Mouse (Mus musculus) stomach, postnatal 0 days (tissue): ENCODE data around the gene Kif28. TPM values are rescaled to one million over a fixed set of nuclear protein-coding genes. Genes with fewer than 3 reads are reported as not detected.

Experiments
- ATAC-seq: fragments of 200-750 bp; cut with Nextera tagmentation; 2 replicates; pipeline ENCODE4 v1.8.0; 2017; ENCODE audit not compliant: low FRiP score, low TSS enrichment
- DNase-seq: peaks from one replicate; pipeline ENCODE4 v3.0.0-alpha.2; 2016; ENCODE audit warnings: low spot score
- H3K27ac ChIP-seq: fragments of 300-500 bp; sonication (generic); replicated peaks from 2 replicates; pipeline ENCODE4 v1.5.1; 2014; ENCODE audit warnings: mild to moderate bottlenecking, control low read depth
- H3K27me3 ChIP-seq: fragments of 300-500 bp; sonication (generic); 2 replicates; pipeline ENCODE4 v1.6.1; 2014; ENCODE audit warnings: low read length; ENCODE audit not compliant: control insufficient read depth, insufficient read depth
- H3K36me3 ChIP-seq: fragments of 300-500 bp; sonication (generic); 2 replicates; pipeline ENCODE4 v1.6.1; 2014; ENCODE audit warnings: low read length, mixed read lengths; ENCODE audit not compliant: control insufficient read depth, insufficient read depth
- H3K4me1 ChIP-seq: fragments of 300-500 bp; sonication (generic); replicated peaks from 2 replicates; pipeline ENCODE4 v1.6.1; 2014; ENCODE audit warnings: antibody characterized with exemption; ENCODE audit not compliant: control insufficient read depth, insufficient read depth
- H3K4me2 ChIP-seq: fragments of 300-500 bp; sonication (generic); replicated peaks from 2 replicates; pipeline ENCODE4 v1.6.1; 2014; ENCODE audit warnings: low read depth, mild to moderate bottlenecking, control low read depth, moderate library complexity
- H3K4me3 ChIP-seq: fragments of 300-500 bp; sonication (generic); 2 replicates; pipeline ENCODE4 v1.5.1; 2014; ENCODE audit warnings: low read depth, low read length, control low read depth
- H3K9ac ChIP-seq: fragments of 300-500 bp; sonication (generic); 2 replicates; pipeline ENCODE4 v1.6.1; 2014; ENCODE audit warnings: mild to moderate bottlenecking, low read length, control low read depth, mixed read lengths
- H3K9me3 ChIP-seq: fragments of 300-500 bp; sonication (generic); 2 replicates; pipeline ENCODE4 v1.6.1; 2016; ENCODE audit warnings: low read length; ENCODE audit not compliant: control insufficient read depth
- CTCF ChIP-seq: IDR thresholded peaks from 2 replicates; pipeline ENCODE4 v1.5.1; 2016; ENCODE audit warnings: antibody characterized with exemption, low read depth, mild to moderate bottlenecking, moderate library complexity
- EP300 ChIP-seq: optimal IDR thresholded peaks from 2 replicates; pipeline ENCODE3; 2016; ENCODE audit warnings: antibody characterized with exemption
- WGBS: fragments of 180-500 bp; shearing (Covaris S2); extraction: QIAGEN DNeasy Blood & Tissue Kit; methylation state at CpG from one replicate; pipeline ENCODE4 v1.1.7; 2014; 5-methylcytosine and 5-hydroxymethylcytosine counted together
- polyA plus RNA-seq: library from polyadenylated mRNA; unstranded; fragments of >200 nt; fragmentation: Nextera tagmentation; extraction: Ambion mirVana; gene quantifications from 2 replicates; pipeline ENCODE4 v1.2.1, GENCODE M21; 2015

The Kif28 gene
- polyA plus RNA-seq = not detected in 2 replicates

GRCm38 (mm10) chr1:179745171-179745570, at the start of gene Kif28:
Kif28 (minus strand) TSS chr1:179745271.
- H3K4me3 ChIP-seq = no peak within 1 kb of the TSS
- TF ChIP-seq EP300 = no peak
- TF ChIP-seq CTCF = no peak
- no peak for DNase-seq
- no peak within 1 kb of the TSS for H3K4me2 ChIP-seq
- H3K9me3 ChIP-seq = no peaks in the 10 kb centered on the region
- no peak within 1 kb of the TSS for H3K9ac ChIP-seq
- H3K36me3 ChIP-seq = peaks cover 10% of the 10 kb centered on the region
- no peaks in the 10 kb centered on the region for H3K27me3 ChIP-seq
- no peak for ATAC-seq
- WGBS = 92% methylated on average over 9 of the region's 9 CpGs
- H3K4me1 ChIP-seq = no peaks in the 10 kb centered on the region
- no peak within 1 kb of the TSS for H3K27ac ChIP-seq

GRCm38 (mm10) chr1:179787281-179787680, 42.2 kb upstream of the Kif28 start:
- Histone ChIP-seq H3K4me3 (no peak overlapping the region), H3K9me3 (no peaks in the 10 kb centered on the region), H3K9ac (no peak overlapping the region), H3K4me2 (no peak overlapping the region), H3K27me3 (no peaks in the 10 kb centered on the region), H3K4me1 (no peaks in the 10 kb centered on the region), H3K36me3 (peaks cover 16% of the 10 kb centered on the region), H3K27ac (no peak overlapping the region)
- ATAC-seq = no peak
- WGBS = 77% methylated on average over 4 of the region's 4 CpGs
- TF ChIP-seq EP300 = no peak
- TF ChIP-seq CTCF = no peak
- no peak for DNase-seq

- Histone ChIP-seq H3K4me2 (no peak overlapping the region), H3K9ac (no peak overlapping the region), H3K36me3 (peaks cover 16% of the 10 kb centered on the region), H3K9me3 (no peaks in the 10 kb centered on the region), H3K27me3 (no peaks in the 10 kb centered on the region), H3K4me3 (no peak overlapping the region), H3K27ac (no peak overlapping the region), H3K4me1 (no peaks in the 10 kb centered on the region)
- ATAC-seq (no peak), DNase-seq (no peak)
- TF ChIP-seq EP300 (no peak), CTCF (no peak)
- 84% methylated on average over 5 of the region's 5 CpGs for WGBS
Measured at GRCm38 (mm10) chr1:179785502-179785901, 40.4 kb upstream of the Kif28 start.

GRCm38 (mm10) chr1:179784098-179784497, 39.0 kb upstream of the Kif28 start:
- H3K9me3 ChIP-seq = no peaks in the 10 kb centered on the region
- ATAC-seq = no peak
- H3K27me3 ChIP-seq = no peaks in the 10 kb centered on the region
- no peaks in the 10 kb centered on the region for H3K4me1 ChIP-seq
- no peak overlapping the region for H3K27ac ChIP-seq
- peaks cover 21% of the 10 kb centered on the region for H3K36me3 ChIP-seq
- WGBS = 85% methylated on average over 4 of the region's 4 CpGs
- no peak for TF ChIP-seq CTCF
- TF ChIP-seq EP300 = no peak
- H3K4me2 ChIP-seq = no peak overlapping the region
- DNase-seq = no peak
- no peak overlapping the region for H3K9ac ChIP-seq
- H3K4me3 ChIP-seq = no peak overlapping the region

GRCm38 (mm10) chr1:179776831-179777230, 31.8 kb upstream of the Kif28 start:
- ATAC-seq = no peak
- no peaks in the 10 kb centered on the region for H3K9me3 ChIP-seq
- H3K4me3 ChIP-seq = no peak overlapping the region
- no peaks in the 10 kb centered on the region for H3K27me3 ChIP-seq
- H3K36me3 ChIP-seq = peaks cover 29% of the 10 kb centered on the region
- no peak for DNase-seq
- 92% methylated on average over 8 of the region's 8 CpGs for WGBS
- H3K4me2 ChIP-seq = no peak overlapping the region
- TF ChIP-seq CTCF (no peak), EP300 (no peak)
- H3K9ac ChIP-seq = no peak overlapping the region
- no peaks in the 10 kb centered on the region for H3K4me1 ChIP-seq
- no peak overlapping the region for H3K27ac ChIP-seq

GRCm38 (mm10) chr1:179760553-179760952, 15.5 kb upstream of the Kif28 start:
- no peak overlapping the region for H3K4me3 ChIP-seq
- no peak overlapping the region for H3K9ac ChIP-seq
- H3K4me1 ChIP-seq = no peaks in the 10 kb centered on the region
- H3K4me2 ChIP-seq = no peak overlapping the region
- no peak for TF ChIP-seq CTCF
- TF ChIP-seq EP300 = no peak
- no peak for ATAC-seq
- H3K9me3 ChIP-seq = no peaks in the 10 kb centered on the region
- DNase-seq = no peak
- H3K27me3 ChIP-seq = no peaks in the 10 kb centered on the region
- peaks cover 20% of the 10 kb centered on the region for H3K36me3 ChIP-seq
- no peak overlapping the region for H3K27ac ChIP-seq
- 93% methylated on average over 4 of the region's 4 CpGs for WGBS
